Mouse (Mus musculus): Measurements from ENCODE around the gene Fli1.

DNA sequence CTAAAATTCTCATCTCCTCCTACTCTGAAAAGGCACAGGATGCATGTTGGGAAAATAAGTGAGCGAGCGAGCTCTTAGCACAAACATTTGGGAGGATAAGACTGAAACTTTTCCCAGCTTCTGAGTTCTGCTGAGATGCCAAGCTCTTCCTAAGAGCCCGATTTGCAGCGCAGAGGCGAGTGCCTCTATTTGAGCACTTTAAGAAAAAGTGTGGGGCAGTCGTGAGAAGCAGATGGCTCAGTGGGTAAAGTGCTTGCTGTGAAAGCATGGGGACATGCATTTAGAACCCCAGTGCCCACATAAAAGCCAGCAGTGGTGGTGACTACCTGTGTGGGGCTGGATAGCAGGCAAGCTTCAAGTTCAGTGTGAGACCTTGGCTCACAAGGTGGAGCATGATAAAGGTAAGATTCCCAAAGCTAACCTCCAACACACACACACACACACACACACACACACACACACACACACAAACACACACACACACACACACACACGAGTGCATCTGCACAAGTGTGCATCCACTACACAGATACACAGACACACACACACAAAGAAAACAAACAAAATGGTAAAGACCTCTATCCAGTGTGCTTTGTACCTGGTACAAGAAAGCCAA, 37.1 kb downstream of the Fli1 start:
- TF ChIP-seq CTCF (IDR thresholded peaks at IDR 0.05; ENCODE audit: low read depth) (no peak), EP300 (IDR thresholded peaks at IDR 0.05; ENCODE audit: low read depth) (no peak)

Measured in liver, embryonic 14.5 days (tissue).